Mouse (Mus musculus): ENCODE results near the gene Fez2.

Fez2 gene

GRCm38 (mm10) chr17:78419216-78419615, 1.3 kb upstream of the Fez2 start:
- in situ Hi-C loops (cut with MboI; ENCODE audit: unreplicated experiment in 2 of 2), result loop anchor here in 1 of 2 experiments (10.0 kb wide), 1 partner anchor 54 kb away; no protein-coding TSS in a partner anchor

DNA sequence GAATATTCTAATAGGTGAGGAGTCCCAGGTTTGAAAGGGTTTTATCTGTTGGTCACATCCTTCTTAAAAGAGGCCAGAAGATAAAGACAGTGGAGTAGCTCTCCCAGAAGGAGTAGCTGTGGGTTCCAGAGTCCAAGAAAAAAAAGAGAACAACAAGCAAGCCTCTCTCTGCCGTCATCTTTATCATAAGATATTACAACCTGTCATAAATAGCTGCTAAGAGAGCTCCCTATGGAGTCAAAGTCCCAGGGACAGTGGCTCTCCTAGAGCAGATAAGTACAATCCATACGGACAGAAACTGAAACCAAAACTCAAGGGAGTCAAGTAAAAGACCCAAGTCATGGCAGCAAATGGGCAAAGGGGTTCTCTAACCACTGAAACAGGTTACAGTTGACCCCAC, 2.7 kb downstream of the Fez2 start:
- in situ Hi-C loops (cut with MboI; ENCODE audit: unreplicated experiment in 2 of 2), result loop anchor here in 1 of 2 experiments (10.0 kb wide), 1 partner anchor 50 kb away; no protein-coding TSS in a partner anchor

GRCm38 (mm10) chr17:78409900-78410299, 8.1 kb downstream of the Fez2 start:
- in situ Hi-C loops (cut with MboI; ENCODE audit: unreplicated experiment in 2 of 2), result loop anchor here in 1 of 2 experiments (10.0 kb wide), 1 partner anchor 45 kb away; no protein-coding TSS in a partner anchor

- in situ Hi-C loops (cut with MboI; ENCODE audit: unreplicated experiment in 2 of 2), result no loop called here
These were observed 9.6 kb downstream of the Fez2 start for GRCm38 (mm10) chr17:78408386-78408785.

DNA sequence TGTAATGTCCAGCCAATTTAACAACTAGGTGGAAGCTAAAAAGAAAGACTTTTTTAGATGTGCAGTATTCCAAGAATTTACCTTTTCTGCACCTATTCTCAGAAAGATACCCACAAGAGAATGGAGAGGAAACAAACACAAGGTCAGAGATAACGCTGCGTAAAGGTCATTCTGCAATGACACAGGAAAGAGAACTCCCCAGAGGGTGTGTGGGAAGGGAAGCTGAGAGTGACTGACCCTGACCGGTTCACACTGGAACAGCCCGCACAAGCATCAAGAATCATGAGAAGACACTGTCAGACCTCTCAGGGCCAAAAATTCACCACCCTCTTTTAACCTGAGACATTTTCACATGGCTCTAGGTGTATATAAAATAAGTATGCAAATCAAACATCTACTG, 10.4 kb downstream of the Fez2 start:
- in situ Hi-C loops (cut with MboI; ENCODE audit: unreplicated experiment in 2 of 2), result no loop called here

DNA sequence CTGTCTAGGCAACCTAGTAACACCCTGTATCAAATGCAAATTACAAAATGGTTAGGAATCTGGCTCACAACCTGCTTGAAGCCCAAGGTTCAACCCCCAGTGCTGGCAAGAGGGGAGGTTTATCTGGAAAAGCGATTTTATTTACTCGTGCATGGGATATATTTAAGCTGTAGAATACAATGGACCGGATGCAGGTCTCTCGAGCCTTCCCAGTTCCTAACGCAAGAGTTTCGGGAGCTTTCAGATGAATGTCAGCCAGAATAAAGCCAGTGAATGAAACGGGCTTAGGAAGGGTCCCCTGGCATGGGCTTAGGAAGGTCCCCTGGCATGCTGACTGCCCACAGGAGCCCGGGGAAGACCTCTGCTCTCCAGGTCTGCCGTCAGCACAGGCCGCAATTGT, 11.1 kb downstream of the Fez2 start:
- in situ Hi-C loops (cut with MboI; ENCODE audit: unreplicated experiment in 2 of 2), result no loop called here

GRCm38 (mm10) chr17:78405336-78405735, 12.6 kb downstream of the Fez2 start:
- in situ Hi-C loops (cut with MboI; ENCODE audit: unreplicated experiment in 2 of 2), result no loop called here

DNA sequence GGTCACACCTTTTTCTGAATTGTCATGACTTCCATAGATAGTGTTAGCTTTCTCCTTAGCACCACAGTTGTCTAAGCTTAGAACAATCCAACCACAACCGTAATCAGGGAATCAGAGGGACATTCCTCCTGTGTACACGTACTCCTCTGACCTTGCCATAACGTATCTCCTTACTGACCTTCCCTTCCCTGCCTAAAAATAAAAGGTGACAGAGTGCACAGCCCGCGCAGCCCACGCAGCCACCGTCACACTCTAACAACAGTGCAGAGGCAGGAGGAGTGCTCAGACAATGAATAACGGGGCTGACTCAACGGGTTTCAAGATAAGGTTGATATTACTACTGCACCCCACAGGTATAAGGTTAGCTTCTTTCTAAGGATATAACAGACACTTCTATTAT, 14.1 kb downstream of the Fez2 start:
- in situ Hi-C loops (cut with MboI; ENCODE audit: unreplicated experiment in 2 of 2), result no loop called here

DNA sequence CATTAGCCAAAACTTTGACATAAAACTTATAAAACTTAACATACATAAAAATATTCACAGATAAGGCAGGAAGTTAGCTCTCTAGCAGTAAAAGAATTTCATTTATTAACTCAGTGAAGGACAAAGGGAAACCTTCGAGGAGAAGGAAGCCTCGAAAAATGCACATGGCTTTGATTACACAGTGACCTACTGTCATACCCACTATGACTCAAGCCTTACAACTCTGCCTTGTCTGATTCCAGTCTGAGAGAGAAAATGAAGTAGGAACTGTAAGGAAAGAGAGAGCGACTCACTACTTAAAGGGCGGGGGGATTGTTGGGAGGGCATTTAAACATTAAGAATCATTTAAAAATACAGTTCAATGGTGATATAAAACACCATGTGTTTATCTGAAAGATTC, 14.7 kb downstream of the Fez2 start:
- in situ Hi-C loops (cut with MboI; ENCODE audit: unreplicated experiment in 2 of 2), result no loop called here

- in situ Hi-C loops (cut with MboI; ENCODE audit: unreplicated experiment in 2 of 2), result no loop called here
These were observed 15.8 kb downstream of the Fez2 start for GRCm38 (mm10) chr17:78402174-78402573.

DNA sequence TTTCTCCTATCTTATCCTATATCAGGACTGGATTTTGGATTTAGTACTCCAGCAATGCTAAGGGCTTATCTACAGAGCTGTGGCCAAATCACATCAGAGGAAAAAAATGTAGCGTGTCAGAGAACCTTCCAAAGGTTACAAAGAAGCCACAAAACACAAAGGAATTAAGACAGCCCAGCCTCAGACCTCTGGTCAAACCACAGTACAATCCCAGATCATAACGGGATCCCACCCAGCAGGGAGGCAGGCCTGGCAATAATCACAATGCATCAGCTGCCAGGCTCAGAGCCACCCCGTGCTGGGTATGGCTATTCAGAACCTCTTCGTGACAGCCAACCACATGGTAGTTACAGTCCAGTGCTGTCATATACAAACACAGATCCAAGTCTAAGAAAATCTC, 16.2 kb downstream of the Fez2 start:
- in situ Hi-C loops (cut with MboI; ENCODE audit: unreplicated experiment in 2 of 2), result no loop called here

- in situ Hi-C loops (cut with MboI; ENCODE audit: unreplicated experiment in 2 of 2), result no loop called here
These were observed 16.6 kb downstream of the Fez2 start for GRCm38 (mm10) chr17:78401311-78401710.

DNA sequence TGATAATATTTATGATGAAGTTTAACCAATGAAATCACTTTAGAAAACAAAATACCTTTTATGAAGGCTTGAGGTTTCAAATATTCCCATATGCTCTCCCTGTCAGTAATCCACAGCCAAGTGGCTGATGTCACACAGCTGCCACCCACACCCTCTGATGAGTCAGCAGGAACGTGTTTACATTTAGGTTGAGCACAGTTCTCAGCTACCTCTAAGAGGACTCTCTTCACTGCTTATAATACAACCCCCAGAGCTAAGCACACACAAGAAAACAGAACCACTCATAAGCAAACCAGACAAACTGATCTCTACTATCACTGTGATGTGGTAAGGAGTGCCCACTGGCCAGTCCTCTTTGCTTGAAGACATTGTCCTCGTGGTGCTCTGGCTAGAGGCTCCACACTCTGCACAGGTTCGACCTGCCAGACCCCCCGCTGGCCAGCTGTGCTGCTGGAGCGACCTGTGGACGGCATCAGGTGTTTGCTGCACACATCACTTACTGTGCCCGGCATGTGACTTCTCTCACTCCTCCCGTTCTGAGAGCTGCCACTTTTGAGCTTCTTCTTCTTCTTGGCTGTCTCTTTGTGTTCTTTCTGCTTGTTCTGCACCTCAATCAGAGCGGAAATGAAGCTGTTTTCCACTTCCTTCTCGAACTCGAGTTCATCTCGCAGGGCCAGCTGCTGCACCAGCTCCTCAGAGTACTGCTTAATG, 17.7 kb downstream of the Fez2 start:
- in situ Hi-C loops (cut with MboI; ENCODE audit: unreplicated experiment in 2 of 2), result no loop called here

DNA sequence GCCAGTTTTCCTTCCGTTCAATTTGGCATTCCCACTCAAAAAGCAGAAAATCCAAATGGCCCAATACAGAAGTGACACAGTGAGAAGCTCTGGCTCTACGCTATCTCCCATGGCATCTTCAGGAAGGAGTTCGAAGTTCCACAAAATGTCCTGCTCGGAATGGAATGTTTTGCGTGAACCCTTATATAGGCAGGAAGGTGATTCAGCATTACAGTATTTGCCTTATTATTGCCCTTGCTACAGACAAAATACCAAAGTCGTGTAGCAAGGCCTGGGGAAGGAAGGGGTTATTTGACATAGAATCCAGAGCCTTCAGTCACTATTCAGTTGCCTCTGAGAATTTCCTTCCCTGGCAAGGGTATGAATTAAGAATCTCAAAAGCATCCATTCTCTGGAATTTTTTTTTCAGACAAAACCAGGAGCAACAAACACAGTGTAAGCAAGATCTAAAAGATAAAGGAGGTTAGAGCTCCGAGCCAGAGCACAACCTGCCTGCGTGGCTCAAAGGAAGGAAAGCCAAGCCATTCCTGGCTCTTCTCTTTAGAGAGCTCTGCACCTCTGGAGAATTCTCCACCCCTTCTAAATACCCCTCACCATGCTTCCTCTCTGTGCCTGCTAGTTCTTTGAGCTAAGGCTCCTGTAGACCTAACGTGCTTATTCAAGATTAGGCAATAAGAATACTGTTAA, 25.4 kb downstream of the Fez2 start:
- in situ Hi-C loops (cut with MboI; ENCODE audit: unreplicated experiment in 2 of 2), result no loop called here

GRCm38 (mm10) chr17:78389573-78389972, 28.4 kb downstream of the Fez2 start:
- in situ Hi-C loops (cut with MboI; ENCODE audit: unreplicated experiment in 2 of 2), result no loop called here

DNA sequence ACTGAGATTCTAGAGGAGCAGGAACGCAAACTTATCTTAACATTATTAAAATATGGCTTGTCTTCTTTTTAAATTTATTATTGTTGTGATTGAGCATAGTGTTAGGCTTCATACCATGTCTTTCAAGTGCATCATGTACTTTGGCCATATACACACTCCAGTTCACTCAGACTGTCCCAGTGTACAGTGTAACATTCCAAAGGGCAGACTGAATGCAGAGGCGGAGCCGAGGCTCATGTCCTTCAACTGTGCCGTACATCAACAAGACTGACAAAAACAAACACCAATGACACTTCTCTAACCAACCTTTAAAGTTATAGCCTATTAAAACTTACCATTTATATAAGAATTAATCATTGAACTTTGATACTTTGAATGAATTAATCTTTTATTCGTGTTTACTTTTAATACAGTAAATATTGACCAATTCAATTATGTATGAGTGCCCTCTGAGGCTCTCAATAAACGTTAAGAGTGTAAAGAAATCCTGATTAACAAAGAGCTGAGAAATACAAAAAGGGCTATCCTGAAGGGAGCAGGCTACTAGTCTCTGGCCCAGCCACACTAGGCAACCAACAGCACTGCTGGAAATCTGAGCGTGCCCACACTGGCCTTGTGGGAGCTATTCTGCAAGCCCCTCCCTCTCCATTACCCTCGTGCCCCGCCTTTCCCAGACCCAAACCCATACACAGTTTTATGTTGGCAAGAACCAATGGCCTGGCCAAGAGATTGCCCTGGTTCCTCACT, 29.7 kb downstream of the Fez2 start:
- in situ Hi-C loops (cut with MboI; ENCODE audit: unreplicated experiment in 2 of 2), result no loop called here

- in situ Hi-C loops (cut with MboI; ENCODE audit: unreplicated experiment in 2 of 2), result no loop called here
These were observed 30.3 kb downstream of the Fez2 start for GRCm38 (mm10) chr17:78387665-78388064.

DNA sequence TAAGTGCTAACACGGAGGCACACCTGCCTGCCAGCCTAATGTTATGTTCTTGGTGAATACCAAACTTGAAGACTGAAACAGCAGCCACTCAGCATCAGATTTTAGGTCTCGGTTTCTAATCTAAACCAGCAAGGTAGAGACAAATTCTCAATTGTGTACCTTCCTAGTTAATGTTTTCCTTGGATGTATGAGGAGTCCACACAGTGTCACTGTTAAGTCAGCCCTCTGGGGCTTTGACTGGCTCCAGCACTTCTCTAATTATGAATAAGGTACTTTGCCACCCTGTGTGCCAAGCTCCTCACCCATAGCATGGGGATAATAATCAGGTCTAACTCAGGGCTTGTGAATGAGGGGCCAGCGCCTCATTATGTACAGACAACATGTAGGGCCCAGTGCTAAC, 35.6 kb downstream of the Fez2 start:
- in situ Hi-C loops (cut with MboI; ENCODE audit: unreplicated experiment in 2 of 2), result no loop called here

GRCm38 (mm10) chr17:78379730-78380245, 38.2 kb downstream of the Fez2 start:
- in situ Hi-C loops (cut with MboI; ENCODE audit: unreplicated experiment in 2 of 2), result no loop called here

GRCm38 (mm10) chr17:78379079-78379729, 38.7 kb downstream of the Fez2 start:
- in situ Hi-C loops (cut with MboI; ENCODE audit: unreplicated experiment in 2 of 2), result no loop called here

DNA sequence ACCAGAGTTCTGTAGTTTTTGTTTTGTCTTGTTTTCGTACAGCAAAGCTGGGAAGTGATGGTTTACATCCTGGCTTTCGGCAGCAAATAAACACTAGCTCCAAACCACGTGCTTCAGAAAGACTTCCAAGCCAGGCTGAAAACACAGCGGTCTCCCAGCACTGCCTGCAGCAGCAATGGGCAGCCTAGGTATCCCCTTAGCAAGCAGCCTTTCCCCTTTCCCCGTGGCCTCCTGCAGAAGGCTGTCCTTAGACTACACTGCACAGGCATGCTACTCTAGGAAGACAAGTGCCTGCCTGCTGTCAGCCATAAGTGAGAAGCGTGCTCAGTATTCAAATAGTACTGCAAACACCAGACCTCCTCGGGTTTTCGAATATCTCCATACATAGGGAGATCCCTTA, 41.4 kb downstream of the Fez2 start:
- in situ Hi-C loops (cut with MboI; ENCODE audit: unreplicated experiment in 2 of 2), result no loop called here

Measured in v-Abl transformed pro-B cells (cell line).